Mouse (Mus musculus): ENCODE measurements at regions not wholly inside any gene's neighbourhood (a gene's known extent, or its start where the extent isn't known, plus 50 kb on each side); places are given as distances from the start of the nearest gene placed in this dataset.

GRCm38 (mm10) chr3:100748309-100748691 is 63.0 kb upstream of the Man1a2 start:
- H3K4me3 ChIP-seq (replicated peaks): no peak overlapping the region
- H3K27ac ChIP-seq: no peak overlapping the region
- H3K4me2 ChIP-seq: no peak overlapping the region
- H3K36me3 ChIP-seq: no peaks in the 10 kb centered on the region
- H3K9ac ChIP-seq (replicated peaks): no peak overlapping the region
- H3K4me1 ChIP-seq (replicated peaks): peaks cover 4% of the 10 kb centered on the region; the same call in 1 of the 2 replicates
- H3K9me3 ChIP-seq: no peaks in the 10 kb centered on the region
- 86% methylated on average over 2 of the region's 2 CpGs for WGBS
- ATAC-seq (ENCODE audit: insufficient number of reproducible peaks, insufficient read depth, low FRiP score, low TSS enrichment, low read depth): no peak
- no peaks in the 10 kb centered on the region for H3K27me3 ChIP-seq

GRCm38 (mm10) chr3:100747421-100748308 is 62.4 kb upstream of the Man1a2 start:
- Histone ChIP-seq H3K4me3 (replicated peaks) (no peak overlapping the region), H3K4me2 (no peak overlapping the region), H3K9ac (replicated peaks) (no peak overlapping the region), H3K4me1 (replicated peaks) (peaks cover 4% of the 10 kb centered on the region; the same call in 1 of the 2 replicates), H3K9me3 (no peaks in the 10 kb centered on the region), H3K27me3 (no peaks in the 10 kb centered on the region), H3K36me3 (no peaks in the 10 kb centered on the region), H3K27ac (no peak overlapping the region)
- 36% methylated on average over 15 of the region's 15 CpGs for WGBS
- ATAC-seq (ENCODE audit: insufficient number of reproducible peaks, insufficient read depth, low FRiP score, low TSS enrichment, low read depth): no peak

- H3K27me3 ChIP-seq: no peaks in the 10 kb centered on the region
- no peak overlapping the region for H3K4me2 ChIP-seq
- ATAC-seq (ENCODE audit: insufficient number of reproducible peaks, insufficient read depth, low FRiP score, low TSS enrichment, low read depth): no peak
- no peaks in the 10 kb centered on the region; the same call in 1 of the 2 replicates for H3K4me1 ChIP-seq (replicated peaks)
- H3K9me3 ChIP-seq: no peaks in the 10 kb centered on the region
- H3K4me3 ChIP-seq (replicated peaks): no peak overlapping the region
- no peak overlapping the region for H3K9ac ChIP-seq (replicated peaks)
- no peak overlapping the region for H3K27ac ChIP-seq
- WGBS: 88% methylated on average over 7 of the region's 7 CpGs
- H3K36me3 ChIP-seq: no peaks in the 10 kb centered on the region
Measured at GRCm38 (mm10) chr3:100737660-100738059, 52.4 kb upstream of the Man1a2 start.

DNA sequence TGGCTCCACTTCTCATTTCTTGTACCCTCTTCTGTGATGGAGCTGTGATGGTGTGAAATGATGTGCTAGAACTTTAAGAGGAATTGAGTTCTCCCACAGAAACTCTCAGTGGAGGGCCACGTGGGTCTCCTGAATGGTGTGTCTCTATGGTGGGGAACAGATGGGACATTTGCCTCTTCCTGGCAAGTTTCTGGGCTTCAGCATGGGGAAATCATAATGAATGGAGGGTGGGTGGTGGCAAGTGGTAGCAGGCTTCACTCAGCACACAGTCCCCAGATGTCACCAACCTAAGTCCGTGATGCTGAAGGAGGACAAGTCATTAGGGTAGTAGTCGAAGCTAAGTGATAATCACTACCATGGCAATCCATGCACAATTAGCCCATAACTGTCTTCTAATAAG is 51.2 kb upstream of the Man1a2 start:
- Histone ChIP-seq H3K9me3 (no peaks in the 10 kb centered on the region), H3K36me3 (no peaks in the 10 kb centered on the region), H3K4me1 (replicated peaks) (no peaks in the 10 kb centered on the region; the same call in 1 of the 2 replicates), H3K4me2 (no peak overlapping the region), H3K27me3 (no peaks in the 10 kb centered on the region), H3K4me3 (replicated peaks) (no peak overlapping the region), H3K27ac (no peak overlapping the region), H3K9ac (replicated peaks) (no peak overlapping the region)
- no peak for ATAC-seq (ENCODE audit: insufficient number of reproducible peaks, insufficient read depth, low FRiP score, low TSS enrichment, low read depth)
- WGBS: 79% methylated on average over 3 of the region's 3 CpGs

Measured in limb, embryonic 12.5 days (tissue).